Mouse (Mus musculus) ES-CJ7 (cell line): ENCODE results near the gene Arhgef17.

Experiments
- DNase-seq: peaks from one replicate; pipeline ENCODE4 v3.0.0; 2011; ENCODE audit warnings: low read depth, low spot score

Gene Arhgef17

GRCm38 (mm10) chr7:100942789-100943615 is 11.1 kb upstream of the Arhgef17 start:
- DNase-seq = peak; percentile 85

GRCm38 (mm10) chr7:100941169-100941568 is 9.3 kb upstream of the Arhgef17 start:
- DNase-seq = no peak

GRCm38 (mm10) chr7:100938106-100938505 is 6.2 kb upstream of the Arhgef17 start:
- peak; percentile 26 for DNase-seq

GRCm38 (mm10) chr7:100937481-100937880 is 5.6 kb upstream of the Arhgef17 start:
- no peak for DNase-seq

- no peak for DNase-seq
Observed at GRCm38 (mm10) chr7:100933520-100933919, 1.6 kb upstream of the Arhgef17 start.

GRCm38 (mm10) chr7:100932481-100933007 is 637 bp upstream of the Arhgef17 start:
- DNase-seq = peak; percentile 99

- no peak for DNase-seq
Observed at GRCm38 (mm10) chr7:100931316-100931925, 486 bp downstream of the Arhgef17 start.

GRCm38 (mm10) chr7:100930619-100931315 is 1.1 kb downstream of the Arhgef17 start:
- DNase-seq = peak; percentile 49

GRCm38 (mm10) chr7:100929639-100930303 is 2.1 kb downstream of the Arhgef17 start:
- no peak for DNase-seq

GRCm38 (mm10) chr7:100928456-100928855 is 3.5 kb downstream of the Arhgef17 start:
- DNase-seq = no peak

- DNase-seq = no peak
Observed at GRCm38 (mm10) chr7:100927287-100928000, 4.5 kb downstream of the Arhgef17 start.

- DNase-seq = no peak
Observed at GRCm38 (mm10) chr7:100926311-100926923, 5.5 kb downstream of the Arhgef17 start.

GRCm38 (mm10) chr7:100924674-100925445 is 7.0 kb downstream of the Arhgef17 start:
- peak; percentile 71 for DNase-seq

- DNase-seq = no peak
Observed at GRCm38 (mm10) chr7:100924200-100924599, 7.7 kb downstream of the Arhgef17 start.

- no peak for DNase-seq
Observed at GRCm38 (mm10) chr7:100922907-100923306, 9.0 kb downstream of the Arhgef17 start.

- no peak for DNase-seq
Observed at GRCm38 (mm10) chr7:100921289-100921688, 10.6 kb downstream of the Arhgef17 start.

- DNase-seq = no peak
Observed at GRCm38 (mm10) chr7:100919809-100920107, 12.1 kb downstream of the Arhgef17 start.

- DNase-seq = no peak
Observed at GRCm38 (mm10) chr7:100919006-100919808, 12.7 kb downstream of the Arhgef17 start.

GRCm38 (mm10) chr7:100918176-100918575 is 13.7 kb downstream of the Arhgef17 start:
- peak; percentile 46 for DNase-seq
